ENCODE assay signal across 26 mouse cellular contexts in genomic region chr8:79222752-79223141, GRCm38 (mm10). TPM values are rescaled to one million over a fixed set of nuclear protein-coding genes. Genes with fewer than 3 reads are reported as not detected.
DNase-seq lines count a peak whose midpoint lies in the region; ATAC-seq and TF ChIP-seq lines count a peak whose summit lies in the region.
"Had no signal": no experiment of that assay in that cellular context is flagged by ENCODE, and none has a peak within 500 bp of the region (broad histone marks: within the 10 kb centered on the region; RNA-seq: fewer than 3 reads in every experiment).

No protein-coding gene starts in this region.

- H3K36me3 ChIP-seq in forebrain, embryonic 10.5 days (replicated peaks) = no peaks in the 10 kb centered on the region
- H3K36me3 ChIP-seq in forebrain, postnatal 0 days (ENCODE audit: insufficient read depth) = no peaks in the 10 kb centered on the region
- no peaks in the 10 kb centered on the region for H3K36me3 ChIP-seq in heart, embryonic 16.5 days (ENCODE audit: control insufficient read depth, insufficient read depth)
- H3K36me3 ChIP-seq in heart, embryonic 10.5 days = no peaks in the 10 kb centered on the region
- no peaks in the 10 kb centered on the region for H3K36me3 ChIP-seq in liver, postnatal 0 days (replicated peaks; ENCODE audit: insufficient read depth, low read length)
- H3K36me3 ChIP-seq in liver, embryonic 12.5 days = no peaks in the 10 kb centered on the region
- no peaks in the 10 kb centered on the region for H3K36me3 ChIP-seq in limb, embryonic 15.5 days
- H3K36me3 ChIP-seq: liver, embryonic 13.5 days; lung, embryonic 15.5 days had no signal

- 87% methylated on average over 5 of the region's 5 CpGs for WGBS in forebrain, embryonic 10.5 days
- WGBS in forebrain, postnatal 0 days = 64% methylated on average over 5 of the region's 5 CpGs
- WGBS in heart, embryonic 16.5 days = 47% methylated on average over 5 of the region's 5 CpGs
- 55% methylated on average over 5 of the region's 5 CpGs for WGBS in heart, embryonic 10.5 days
- 65% methylated on average over 5 of the region's 5 CpGs for WGBS in liver, postnatal 0 days (ENCODE audit: insufficient replicate concordance)
- 60% methylated on average over 5 of the region's 5 CpGs for WGBS in liver, embryonic 12.5 days (ENCODE audit: insufficient replicate concordance)
- WGBS in limb, embryonic 15.5 days = 66% methylated on average over 5 of the region's 5 CpGs

- peaks cover 21% of the 10 kb centered on the region for H3K4me1 ChIP-seq in forebrain, embryonic 10.5 days
- H3K4me1 ChIP-seq in forebrain, postnatal 0 days (ENCODE audit: insufficient read depth) = no peaks in the 10 kb centered on the region
- H3K4me1 ChIP-seq in heart, embryonic 16.5 days (ENCODE audit: control insufficient read depth, insufficient read depth, low read length) = peaks cover 13% of the 10 kb centered on the region
- peaks cover 9% of the 10 kb centered on the region; the same call in 1 of the 2 replicates for H3K4me1 ChIP-seq in heart, embryonic 10.5 days
- no peaks in the 10 kb centered on the region for H3K4me1 ChIP-seq in liver, postnatal 0 days (ENCODE audit: insufficient read depth)
- H3K4me1 ChIP-seq in liver, embryonic 12.5 days = no peaks in the 10 kb centered on the region
- H3K4me1 ChIP-seq in limb, embryonic 15.5 days = peaks cover 10% of the 10 kb centered on the region
- H3K4me1 ChIP-seq: liver, embryonic 13.5 days had no signal

- H3K4me2 ChIP-seq in forebrain, postnatal 0 days (ENCODE audit: low read depth) = no peak overlapping the region
- H3K4me2 ChIP-seq in heart, embryonic 16.5 days (ENCODE audit: low read depth, low read length) = no peak overlapping the region
- no peak overlapping the region for H3K4me2 ChIP-seq in liver, postnatal 0 days (ENCODE audit: low read depth, low read length)
- H3K4me2 ChIP-seq in liver, embryonic 12.5 days = no peak overlapping the region
- H3K4me2 ChIP-seq in limb, embryonic 15.5 days = no peak overlapping the region
- H3K4me2 ChIP-seq: liver, embryonic 13.5 days; lung, embryonic 15.5 days; midbrain, embryonic 11.5 days had no signal

- TF ChIP-seq EP300 in liver, postnatal 0 days (IDR thresholded peaks at IDR 0.05; ENCODE audit: low read depth) = no peak

- no peaks in the 10 kb centered on the region; the same call in 1 of the 2 replicates for H3K9me3 ChIP-seq in forebrain, embryonic 10.5 days
- 0 out of 2 replicates have a peak, but pooled peaks cover 4% of the 10 kb centered on the region for H3K9me3 ChIP-seq in forebrain, postnatal 0 days (ENCODE audit: low read length)
- no peaks in the 10 kb centered on the region for H3K9me3 ChIP-seq in heart, embryonic 16.5 days (replicated peaks; ENCODE audit: control insufficient read depth, low read length)
- no peaks in the 10 kb centered on the region for H3K9me3 ChIP-seq in heart, embryonic 10.5 days
- H3K9me3 ChIP-seq in liver, postnatal 0 days (ENCODE audit: low read length) = no peaks in the 10 kb centered on the region
- H3K9me3 ChIP-seq in liver, embryonic 12.5 days (replicated peaks) = no peaks in the 10 kb centered on the region
- no peaks in the 10 kb centered on the region for H3K9me3 ChIP-seq in limb, embryonic 15.5 days
- H3K9me3 ChIP-seq: liver, embryonic 13.5 days; lung, embryonic 15.5 days had no signal

- H3K27me3 ChIP-seq in forebrain, embryonic 10.5 days (ENCODE audit: poor library complexity, severe bottlenecking) = no peaks in the 10 kb centered on the region
- H3K27me3 ChIP-seq in forebrain, postnatal 0 days (ENCODE audit: insufficient read depth, low read length) = no peaks in the 10 kb centered on the region
- H3K27me3 ChIP-seq in heart, embryonic 16.5 days (ENCODE audit: control insufficient read depth, insufficient read depth, low read length) = no peaks in the 10 kb centered on the region
- H3K27me3 ChIP-seq in heart, embryonic 10.5 days (ENCODE audit: insufficient read depth, poor library complexity, severe bottlenecking) = no peaks in the 10 kb centered on the region
- no peaks in the 10 kb centered on the region for H3K27me3 ChIP-seq in liver, postnatal 0 days (ENCODE audit: insufficient read depth, low read length)
- no peaks in the 10 kb centered on the region for H3K27me3 ChIP-seq in liver, embryonic 12.5 days (replicated peaks)
- H3K27me3 ChIP-seq in limb, embryonic 15.5 days = no peaks in the 10 kb centered on the region
- H3K27me3 ChIP-seq: liver, embryonic 13.5 days; lung, embryonic 15.5 days had no signal

- H3K9ac ChIP-seq in forebrain, postnatal 0 days = no peak overlapping the region
- H3K9ac ChIP-seq in heart, embryonic 16.5 days (ENCODE audit: low read length) = no peak overlapping the region
- H3K9ac ChIP-seq in liver, postnatal 0 days (replicated peaks) = no peak overlapping the region
- H3K9ac ChIP-seq in liver, embryonic 12.5 days = no peak overlapping the region
- no peak overlapping the region for H3K9ac ChIP-seq in limb, embryonic 15.5 days
- H3K9ac ChIP-seq: liver, embryonic 13.5 days; lung, embryonic 15.5 days had no signal

- H3K4me3 ChIP-seq in forebrain, embryonic 10.5 days = no peak overlapping the region
- no peak overlapping the region for H3K4me3 ChIP-seq in forebrain, postnatal 0 days (ENCODE audit: low read depth, low read length)
- no peak overlapping the region for H3K4me3 ChIP-seq in heart, embryonic 16.5 days (ENCODE audit: low read length)
- H3K4me3 ChIP-seq in heart, embryonic 10.5 days = no peak overlapping the region
- no peak overlapping the region for H3K4me3 ChIP-seq in liver, postnatal 0 days (ENCODE audit: low read depth, low read length)
- no peak overlapping the region for H3K4me3 ChIP-seq in liver, embryonic 12.5 days
- no peak overlapping the region for H3K4me3 ChIP-seq in limb, embryonic 15.5 days
- H3K4me3 ChIP-seq: liver, embryonic 13.5 days; lung, embryonic 15.5 days had no signal

- DNase-seq in forebrain, embryonic 10.5 days (ENCODE audit: extremely low spot score, low spot score) = no peak
- DNase-seq in forebrain, postnatal 0 days = no peak
- DNase-seq in heart, embryonic 10.5 days (ENCODE audit: low spot score) = no peak
- DNase-seq in liver, postnatal 0 days = peak; percentile 8
- DNase-seq: kidney, adult 11 months; liver, embryonic 13.5 days; right cerebral cortex, postnatal 4 days had no signal

- H3K27ac ChIP-seq in forebrain, embryonic 10.5 days = peak overlapping the region; percentile 62; the same call in 1 of the 2 replicates
- no peak overlapping the region for H3K27ac ChIP-seq in forebrain, postnatal 0 days (ENCODE audit: low read depth, low read length)
- H3K27ac ChIP-seq in heart, embryonic 16.5 days (ENCODE audit: low read length) = peak overlapping the region; percentile 62
- H3K27ac ChIP-seq in heart, embryonic 10.5 days = no peak overlapping the region
- H3K27ac ChIP-seq in liver, postnatal 0 days (ENCODE audit: low read depth) = no peak overlapping the region
- H3K27ac ChIP-seq in liver, embryonic 12.5 days = no peak overlapping the region
- H3K27ac ChIP-seq in limb, embryonic 15.5 days = peak overlapping the region; percentile 79; the same call in 1 of the 2 replicates
- H3K27ac ChIP-seq: liver, embryonic 13.5 days; lung, embryonic 15.5 days; macrophage; stomach, postnatal 0 days had no signal

- TF ChIP-seq CTCF in forebrain, postnatal 0 days (IDR thresholded peaks at IDR 0.05; ENCODE audit: low read depth) = no peak
- no peak for TF ChIP-seq CTCF in liver, postnatal 0 days (IDR thresholded peaks at IDR 0.05; ENCODE audit: low read depth)

- no peak for ATAC-seq in forebrain, postnatal 0 days
- peak; percentile 60; the same call in 1 of the 2 replicates for ATAC-seq in heart, embryonic 16.5 days (replicated peaks; ENCODE audit: extremely low read depth, insufficient read depth, low FRiP score)
- no peak for ATAC-seq in liver, postnatal 0 days
- no peak for ATAC-seq in liver, embryonic 12.5 days
- ATAC-seq in limb, embryonic 15.5 days (ENCODE audit: insufficient number of reproducible peaks, low FRiP score, low TSS enrichment, low read depth) = no peak
- no peak for ATAC-seq in megakaryocyte progenitor cell, adult 5-6 weeks (replicated peaks; ENCODE audit: poor library complexity)
- ATAC-seq: activated CD4-positive, CD25-positive, alpha-beta regulatory T cell, adult 4 months; CD4-positive, CD25-positive, alpha-beta regulatory T cell, adult 4 months had no signal

RNA-seq across cellular contexts. Expression of gene 1700011L22Rik, which starts 25.6 kb away (rescaled TPM):
- not detected in 2 replicates for polyA plus RNA-seq in forebrain, embryonic 10.5 days (2016; fragmentation: Nextera tagmentation; extraction: Ambion mirVana)
- total RNA-seq in forebrain, postnatal 0 days (2014; rRNA removed) = not detected in 2 replicates
- not detected in 2 replicates for polyA plus RNA-seq in forebrain, postnatal 0 days (2015; fragmentation: Nextera tagmentation; extraction: Ambion mirVana)
- not detected in 2 replicates for polyA plus RNA-seq in heart, embryonic 16.5 days (2015; fragmentation: Nextera tagmentation; extraction: Ambion mirVana)
- polyA plus RNA-seq in heart, embryonic 10.5 days (2016; fragmentation: Nextera tagmentation; extraction: Ambion mirVana) = not detected in 2 replicates
- polyA plus RNA-seq in liver, postnatal 0 days (2015; fragmentation: Nextera tagmentation; extraction: Ambion mirVana) = not detected in 2 replicates
- polyA plus RNA-seq in liver, embryonic 12.5 days (2016; fragmentation: Nextera tagmentation; extraction: Ambion mirVana) = not detected in 2 replicates
- polyA plus RNA-seq in limb, embryonic 15.5 days (2015; fragmentation: Nextera tagmentation; extraction: Ambion mirVana) = not detected in 2 replicates
- total RNA-seq in megakaryocyte progenitor cell, adult 5-6 weeks (2015) = not detected in 2 replicates
- total RNA-seq in megakaryocyte progenitor cell, adult 5-6 weeks (2017) = not detected in 2 replicates
- total RNA-seq: adrenal gland, postnatal 10 days; ES-E14; gastrocnemius, adult 18-20 months; heart, adult 18-20 months; layer of hippocampus, postnatal 14 days; monocyte, adult 5-6 weeks had no signal
- polyA plus RNA-seq: activated CD4-positive, CD25-positive, alpha-beta regulatory T cell, adult 4 months; CD4-positive, CD25-positive, alpha-beta regulatory T cell, adult 4 months; kidney, embryonic 16.5 days; large intestine, adult 2 months; liver, embryonic 13.5 days; lung, embryonic 15.5 days; macrophage; midbrain, embryonic 11.5 days; neural tube, embryonic 11.5 days; stomach, postnatal 0 days had no signal

Comparison
In these comparisons a context has a peak if more than half of its experiments do, and no peak if none do; other contexts are left out.
1. H3K27ac ChIP-seq: peak in forebrain, embryonic 10.5 days (single experiment), heart, embryonic 16.5 days (single experiment) and limb, embryonic 15.5 days (single experiment); none in forebrain, postnatal 0 days (single experiment), heart, embryonic 10.5 days (single experiment), liver, postnatal 0 days (single experiment) and liver, embryonic 12.5 days (single experiment).